Mouse (Mus musculus): ENCODE measurements around the gene Morn1. TPM values are rescaled to one million over a fixed set of nuclear protein-coding genes. Genes with fewer than 3 reads are reported as not detected.
A peak's percentile ranks its signal among the peaks of the same experiment; 100 is the strongest.

The Morn1 gene
- polyA plus RNA-seq, 1 experiment from 2014 or later, result 1.8 TPM

DNA sequence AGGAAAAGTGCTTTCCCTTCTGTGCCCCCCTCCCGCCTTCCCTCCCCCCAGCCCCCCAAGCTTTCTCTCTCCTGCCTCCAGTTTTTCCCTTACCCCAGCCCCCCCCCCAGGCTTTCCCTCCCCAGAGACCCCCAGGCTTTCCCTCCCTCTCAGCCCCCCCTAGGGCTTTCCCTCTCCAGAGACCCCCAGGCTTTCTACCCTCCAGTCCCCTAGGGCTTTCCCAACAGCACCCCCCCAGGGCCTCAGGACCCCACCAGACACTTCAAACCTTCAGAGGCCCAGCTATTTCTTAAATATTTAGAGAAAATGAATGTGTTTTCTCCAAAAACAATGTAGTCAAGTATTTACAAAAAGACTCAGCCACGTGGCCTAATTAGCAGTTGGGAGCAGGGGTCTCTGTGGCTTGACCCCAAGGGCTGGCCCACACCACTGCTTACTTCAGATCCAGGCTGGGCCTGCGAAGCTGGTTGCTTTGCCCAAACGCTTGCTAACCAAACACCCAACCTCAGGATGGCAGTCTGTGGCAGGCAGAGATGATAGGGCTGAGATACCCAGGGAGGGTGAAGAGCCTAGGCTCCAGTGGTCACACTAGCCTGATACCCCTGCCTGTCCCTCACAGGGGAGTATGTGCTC lies 58.3 kb downstream of the Morn1 start:
- Histone ChIP-seq H3K36me3 (ENCODE audit: control insufficient read depth, insufficient read depth) (no peaks in the 10 kb centered on the region), H3K9me3 (replicated peaks; ENCODE audit: control insufficient read depth, low read length) (no peaks in the 10 kb centered on the region), H3K4me1 (ENCODE audit: control insufficient read depth, insufficient read depth, low read length) (peaks cover 32% of the 10 kb centered on the region), H3K27ac (ENCODE audit: low read length) (peak overlapping the region; percentile 94), H3K4me3 (ENCODE audit: low read length) (no peak overlapping the region), H3K27me3 (ENCODE audit: control insufficient read depth, insufficient read depth, low read length) (no peaks in the 10 kb centered on the region), H3K4me2 (ENCODE audit: low read depth, low read length) (no peak overlapping the region), H3K9ac (ENCODE audit: low read length) (peak overlapping the region; percentile 12; the same call in 1 of the 2 replicates)
- no peak for ATAC-seq (replicated peaks; ENCODE audit: extremely low read depth, insufficient read depth, low FRiP score)
- WGBS, result 74% methylated on average over 4 of the region's 4 CpGs

DNA sequence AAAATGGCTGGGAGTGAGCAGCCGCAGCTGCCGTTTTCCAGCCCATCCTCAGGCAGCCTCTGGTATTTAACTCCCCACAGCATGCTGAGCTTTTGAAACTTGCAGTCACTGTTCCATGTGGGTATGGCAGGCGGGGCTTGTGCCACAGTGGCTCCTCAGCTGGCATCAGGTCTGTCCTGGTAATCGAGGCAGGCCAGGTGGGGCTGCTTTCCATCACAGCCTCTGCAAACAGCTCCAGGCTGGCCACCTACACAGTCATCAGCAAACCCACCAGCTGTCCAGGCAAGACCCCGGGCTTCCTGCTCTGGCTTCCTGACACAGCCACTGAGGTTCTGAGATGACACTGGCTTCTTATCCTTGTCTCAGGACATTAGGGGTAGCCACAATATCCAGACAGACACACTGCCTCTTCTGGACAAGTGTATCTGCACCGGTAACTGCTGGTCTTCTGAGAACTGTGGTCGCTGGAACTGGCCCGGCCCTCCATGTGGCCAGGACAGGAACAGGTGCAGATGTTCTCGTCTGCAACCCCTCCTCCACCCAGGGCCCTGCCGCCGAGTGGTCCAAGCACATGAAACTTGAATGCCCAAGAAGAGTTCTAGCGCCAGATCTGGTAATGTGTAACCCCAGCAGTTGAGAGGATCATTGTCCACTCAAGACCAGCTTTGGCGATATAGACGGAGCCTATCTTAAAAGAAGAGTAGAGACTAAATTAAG lies 59.9 kb downstream of the Morn1 start:
- no peaks in the 10 kb centered on the region for H3K27me3 ChIP-seq (ENCODE audit: control insufficient read depth, insufficient read depth, low read length)
- peaks cover 31% of the 10 kb centered on the region for H3K4me1 ChIP-seq (ENCODE audit: control insufficient read depth, insufficient read depth, low read length)
- no peaks in the 10 kb centered on the region for H3K36me3 ChIP-seq (ENCODE audit: control insufficient read depth, insufficient read depth)
- H3K27ac ChIP-seq (ENCODE audit: low read length), result no peak overlapping the region
- H3K9me3 ChIP-seq (replicated peaks; ENCODE audit: control insufficient read depth, low read length), result no peaks in the 10 kb centered on the region
- ATAC-seq (replicated peaks; ENCODE audit: extremely low read depth, insufficient read depth, low FRiP score), result no peak
- no peak overlapping the region for H3K4me3 ChIP-seq (ENCODE audit: low read length)
- H3K4me2 ChIP-seq (ENCODE audit: low read depth, low read length), result no peak overlapping the region
- H3K9ac ChIP-seq (ENCODE audit: low read length), result no peak overlapping the region
- 66% methylated on average over 14 of the region's 14 CpGs for WGBS

DNA sequence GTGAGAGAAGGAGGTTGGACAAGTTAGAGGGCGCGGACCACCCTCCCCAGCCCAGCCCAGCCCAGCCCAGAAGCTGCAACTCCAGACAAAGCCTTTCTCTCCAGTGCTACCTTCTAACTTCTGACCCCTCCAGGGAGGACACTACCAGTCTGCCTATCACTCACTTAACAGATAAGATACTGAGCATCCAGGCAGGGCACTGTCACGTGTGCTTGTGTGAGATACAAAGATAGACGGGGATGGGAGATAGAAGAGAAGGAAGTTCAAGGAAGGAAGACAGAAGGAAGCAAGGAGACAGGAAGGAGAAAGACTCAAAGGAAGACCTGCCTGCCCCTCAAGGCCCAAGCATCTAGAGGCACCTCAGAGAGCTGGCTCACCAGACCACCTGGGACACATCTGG lies 62.1 kb downstream of the Morn1 start:
- no peak overlapping the region for H3K27ac ChIP-seq (ENCODE audit: low read length)
- H3K9me3 ChIP-seq (replicated peaks; ENCODE audit: control insufficient read depth, low read length), result no peaks in the 10 kb centered on the region
- no peak overlapping the region for H3K9ac ChIP-seq (ENCODE audit: low read length)
- no peak overlapping the region for H3K4me2 ChIP-seq (ENCODE audit: low read depth, low read length)
- ATAC-seq (replicated peaks; ENCODE audit: extremely low read depth, insufficient read depth, low FRiP score), result no peak
- 63% methylated on average over 4 of the region's 4 CpGs for WGBS
- H3K36me3 ChIP-seq (ENCODE audit: control insufficient read depth, insufficient read depth), result no peaks in the 10 kb centered on the region
- H3K4me3 ChIP-seq (ENCODE audit: low read length), result no peak overlapping the region
- H3K27me3 ChIP-seq (ENCODE audit: control insufficient read depth, insufficient read depth, low read length), result no peaks in the 10 kb centered on the region
- peaks cover 36% of the 10 kb centered on the region for H3K4me1 ChIP-seq (ENCODE audit: control insufficient read depth, insufficient read depth, low read length)

DNA sequence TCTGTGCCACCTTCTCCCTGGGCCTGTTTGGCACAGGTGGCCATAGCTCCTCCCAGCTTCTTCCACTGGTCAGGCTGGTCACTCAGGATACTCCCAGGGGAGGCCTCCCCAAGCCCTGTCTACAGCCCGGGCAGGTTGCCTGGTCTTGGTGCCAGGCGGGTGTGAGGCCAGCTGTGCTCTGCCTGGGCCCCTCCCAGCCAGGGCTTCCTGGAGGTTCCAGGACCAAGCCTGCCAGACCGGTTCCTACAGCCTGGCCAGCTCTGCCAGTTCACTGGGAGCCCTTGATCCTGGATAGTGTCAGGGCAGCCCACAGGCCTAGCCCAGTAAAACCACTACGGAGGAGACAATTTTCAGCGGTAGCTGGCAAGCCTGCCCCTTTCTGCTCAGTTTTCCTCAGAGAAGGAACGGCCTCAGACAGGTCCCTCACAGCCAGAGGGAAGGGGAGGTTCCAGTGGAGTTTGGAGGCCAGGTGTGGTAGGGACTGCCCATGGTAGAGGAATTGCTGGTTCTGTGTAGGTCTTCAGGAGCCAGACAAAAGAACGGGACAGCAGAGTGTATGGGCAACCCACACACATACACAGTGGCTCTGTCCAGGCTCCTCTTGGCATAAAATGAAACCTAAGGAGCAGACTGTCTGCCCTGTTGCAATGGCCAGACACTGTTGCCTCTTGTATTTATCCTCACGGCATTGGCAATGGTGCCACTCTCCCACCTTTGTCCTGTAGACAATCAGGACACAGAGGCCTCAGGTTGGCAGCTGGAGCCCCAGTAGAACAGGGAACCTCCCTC lies 62.7 kb downstream of the Morn1 start:
- Histone ChIP-seq H3K36me3 (ENCODE audit: control insufficient read depth, insufficient read depth) (no peaks in the 10 kb centered on the region), H3K4me1 (ENCODE audit: control insufficient read depth, insufficient read depth, low read length) (peaks cover 29% of the 10 kb centered on the region), H3K27me3 (ENCODE audit: control insufficient read depth, insufficient read depth, low read length) (no peaks in the 10 kb centered on the region), H3K27ac (ENCODE audit: low read length) (no peak overlapping the region), H3K9ac (ENCODE audit: low read length) (no peak overlapping the region), H3K4me3 (ENCODE audit: low read length) (no peak overlapping the region), H3K4me2 (ENCODE audit: low read depth, low read length) (no peak overlapping the region), H3K9me3 (replicated peaks; ENCODE audit: control insufficient read depth, low read length) (no peaks in the 10 kb centered on the region)
- ATAC-seq (replicated peaks; ENCODE audit: extremely low read depth, insufficient read depth, low FRiP score), result no peak
- WGBS, result 63% methylated on average over 8 of the region's 8 CpGs

DNA sequence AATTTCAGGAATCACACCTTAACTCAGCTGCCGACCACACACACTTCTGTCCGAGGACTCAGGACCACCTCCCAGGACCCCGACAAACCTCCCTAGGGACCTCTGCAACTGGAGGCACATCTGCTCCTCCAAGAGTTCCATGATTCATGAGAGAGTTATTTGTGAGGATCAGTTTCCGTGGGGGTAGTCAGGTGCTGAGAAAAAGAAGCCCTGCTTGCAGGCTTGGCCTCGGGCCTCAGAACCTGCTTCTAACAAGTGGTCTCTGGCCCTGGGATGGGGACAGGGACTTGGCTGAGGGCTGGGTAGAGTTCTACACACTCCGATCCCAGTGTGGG lies 63.5 kb downstream of the Morn1 start:
- no peaks in the 10 kb centered on the region for H3K36me3 ChIP-seq (ENCODE audit: control insufficient read depth, insufficient read depth)
- no peaks in the 10 kb centered on the region for H3K27me3 ChIP-seq (ENCODE audit: control insufficient read depth, insufficient read depth, low read length)
- H3K4me2 ChIP-seq (ENCODE audit: low read depth, low read length), result peak overlapping the region; percentile 66
- peak overlapping the region; percentile 86 for H3K9ac ChIP-seq (ENCODE audit: low read length)
- H3K27ac ChIP-seq (ENCODE audit: low read length), result peak overlapping the region; percentile 58
- WGBS, result 57% methylated on average over 6 of the region's 6 CpGs
- no peaks in the 10 kb centered on the region for H3K9me3 ChIP-seq (replicated peaks; ENCODE audit: control insufficient read depth, low read length)
- ATAC-seq (replicated peaks; ENCODE audit: extremely low read depth, insufficient read depth, low FRiP score), result no peak
- H3K4me1 ChIP-seq (ENCODE audit: control insufficient read depth, insufficient read depth, low read length), result peaks cover 21% of the 10 kb centered on the region
- no peak overlapping the region; the same call in 1 of the 2 replicates for H3K4me3 ChIP-seq (ENCODE audit: low read length)

DNA sequence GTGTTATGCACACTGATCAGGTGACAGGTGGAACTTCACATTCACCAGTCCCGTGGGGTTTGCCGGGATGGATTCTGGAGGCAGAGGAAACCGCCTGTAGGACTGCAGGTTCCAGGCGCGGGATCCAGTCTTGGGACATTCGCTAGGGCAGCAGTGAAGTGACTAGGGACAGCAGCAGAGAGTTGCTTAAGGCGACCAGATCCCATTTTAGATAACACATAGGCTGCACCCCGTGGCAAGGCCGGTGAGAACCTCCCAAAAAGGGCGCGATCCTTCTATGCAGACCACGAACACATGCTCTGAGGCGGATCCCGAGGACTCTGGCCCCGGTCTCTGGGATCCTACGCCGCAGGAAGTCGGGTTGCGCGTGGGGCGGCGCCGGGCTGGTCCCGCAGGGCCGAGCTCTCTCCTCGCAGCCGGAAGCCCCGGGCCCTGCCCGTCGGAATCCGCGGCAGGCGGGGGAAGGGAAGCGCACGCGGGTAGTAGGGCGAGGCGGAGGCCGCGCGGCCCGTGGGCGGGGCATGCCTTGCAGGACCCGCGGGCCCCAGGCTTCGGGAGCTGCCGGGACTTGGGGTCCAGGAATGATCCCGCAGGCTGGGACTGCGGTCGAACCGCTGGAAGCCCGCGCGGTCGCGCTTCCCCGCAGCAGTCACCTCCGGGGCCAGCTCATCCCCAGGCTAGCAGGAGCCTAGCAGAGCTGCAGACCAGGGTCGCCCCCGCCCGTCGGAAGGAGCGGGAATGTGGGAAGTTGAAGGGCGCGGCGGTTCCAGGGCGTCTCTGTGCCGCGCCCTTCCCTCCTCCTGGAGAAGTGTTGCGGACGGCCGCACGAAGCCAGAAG lies 64.1 kb downstream of the Morn1 start:
- peaks cover 18% of the 10 kb centered on the region for H3K4me1 ChIP-seq (ENCODE audit: control insufficient read depth, insufficient read depth, low read length)
- peak overlapping the region; percentile 86 for H3K9ac ChIP-seq (ENCODE audit: low read length)
- ATAC-seq (replicated peaks; ENCODE audit: extremely low read depth, insufficient read depth, low FRiP score), result peak; percentile 90
- H3K27me3 ChIP-seq (ENCODE audit: control insufficient read depth, insufficient read depth, low read length), result no peaks in the 10 kb centered on the region
- 4% methylated on average over 70 of the region's 73 CpGs for WGBS
- H3K9me3 ChIP-seq (replicated peaks; ENCODE audit: control insufficient read depth, low read length), result no peaks in the 10 kb centered on the region
- peak overlapping the region; percentile 46 for H3K4me3 ChIP-seq (ENCODE audit: low read length)
- no peaks in the 10 kb centered on the region for H3K36me3 ChIP-seq (ENCODE audit: control insufficient read depth, insufficient read depth)
- H3K4me2 ChIP-seq (ENCODE audit: low read depth, low read length), result peak overlapping the region; percentile 66
- peak overlapping the region; percentile 58 for H3K27ac ChIP-seq (ENCODE audit: low read length)

DNA sequence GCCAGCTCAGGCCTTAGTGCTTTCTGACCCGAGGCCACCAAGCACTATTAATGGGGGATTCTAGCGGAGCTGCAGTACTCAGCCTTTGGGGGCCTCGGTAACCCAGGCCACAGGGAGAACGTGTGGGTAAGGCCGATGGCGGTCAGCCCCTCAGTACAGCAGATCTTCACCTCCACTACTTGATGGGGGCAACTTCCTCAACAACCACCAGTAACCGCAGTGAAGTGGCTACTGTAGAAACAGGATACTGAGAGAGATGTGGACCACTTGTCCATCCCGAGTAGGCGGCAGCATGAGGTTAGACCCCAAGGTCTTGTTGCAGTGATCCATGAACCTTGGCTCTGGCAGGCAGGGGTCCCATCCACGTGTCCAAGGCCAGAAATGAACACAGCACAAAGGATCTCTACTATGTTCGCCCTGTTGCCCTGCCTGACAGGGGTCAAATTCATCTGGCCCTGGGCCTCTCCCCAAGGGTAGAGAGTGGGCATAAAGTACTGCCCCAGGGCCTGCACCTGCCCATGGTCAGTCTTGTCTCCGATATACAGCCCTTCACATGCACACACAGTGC lies 64.9 kb downstream of the Morn1 start:
- 41% methylated on average over 12 of the region's 12 CpGs for WGBS
- Histone ChIP-seq H3K27ac (ENCODE audit: low read length) (peak overlapping the region; percentile 58), H3K4me2 (ENCODE audit: low read depth, low read length) (peak overlapping the region; percentile 66), H3K9me3 (replicated peaks; ENCODE audit: control insufficient read depth, low read length) (no peaks in the 10 kb centered on the region), H3K4me1 (ENCODE audit: control insufficient read depth, insufficient read depth, low read length) (peaks cover 18% of the 10 kb centered on the region), H3K27me3 (ENCODE audit: control insufficient read depth, insufficient read depth, low read length) (no peaks in the 10 kb centered on the region), H3K9ac (ENCODE audit: low read length) (peak overlapping the region; percentile 86), H3K36me3 (ENCODE audit: control insufficient read depth, insufficient read depth) (peaks cover 4% of the 10 kb centered on the region), H3K4me3 (ENCODE audit: low read length) (peak overlapping the region; percentile 46)
- peak; percentile 1; the same call in 1 of the 2 replicates for ATAC-seq (replicated peaks; ENCODE audit: extremely low read depth, insufficient read depth, low FRiP score)

DNA sequence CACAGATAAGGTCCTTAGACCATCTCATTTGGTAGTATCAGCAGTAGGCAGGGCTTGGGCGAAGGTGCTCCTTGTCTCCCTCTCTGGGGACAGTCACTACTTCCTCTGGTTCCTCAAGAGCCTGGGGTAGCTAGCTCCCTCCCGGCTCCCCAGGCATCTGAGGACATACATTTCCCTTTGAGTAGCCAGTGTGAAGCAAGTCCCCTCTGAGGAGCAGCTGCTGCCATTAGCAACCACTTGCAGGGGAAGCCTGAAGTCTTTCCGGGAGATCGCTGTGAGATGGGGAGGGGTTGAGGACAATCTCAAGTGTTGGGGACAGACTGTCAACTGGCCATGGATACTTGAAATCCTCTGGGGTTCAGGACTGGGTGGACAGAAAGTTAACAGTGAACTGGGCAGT lies 65.5 kb downstream of the Morn1 start:
- no peaks in the 10 kb centered on the region for H3K27me3 ChIP-seq (ENCODE audit: control insufficient read depth, insufficient read depth, low read length)
- H3K36me3 ChIP-seq (ENCODE audit: control insufficient read depth, insufficient read depth), result peaks cover 10% of the 10 kb centered on the region
- H3K4me3 ChIP-seq (ENCODE audit: low read length), result no peak overlapping the region
- no peak overlapping the region for H3K9ac ChIP-seq (ENCODE audit: low read length)
- H3K27ac ChIP-seq (ENCODE audit: low read length), result peak overlapping the region; percentile 58; the same call in 1 of the 2 replicates
- H3K4me1 ChIP-seq (ENCODE audit: control insufficient read depth, insufficient read depth, low read length), result peaks cover 18% of the 10 kb centered on the region
- peak overlapping the region; percentile 66; the same call in 1 of the 2 replicates for H3K4me2 ChIP-seq (ENCODE audit: low read depth, low read length)
- H3K9me3 ChIP-seq (replicated peaks; ENCODE audit: control insufficient read depth, low read length), result no peaks in the 10 kb centered on the region
- WGBS, result 33% methylated on average over 4 of the region's 4 CpGs
- no peak for ATAC-seq (replicated peaks; ENCODE audit: extremely low read depth, insufficient read depth, low FRiP score)

All from heart, embryonic 16.5 days (tissue).